Mouse (Mus musculus) adipose tissue, adult 10 weeks (tissue): Measurements from ENCODE around the gene Top1. TPM values are rescaled to one million over a fixed set of nuclear protein-coding genes. Genes with fewer than 3 reads are reported as not detected.

Experiments used
- polyA plus RNA-seq: library from polyadenylated mRNA; stranded (reverse); fragments of 350-450 nt; fragmentation: Illumina TruSeq; extraction: RNeasy Lipid Tissue Mini Kit (QIAGEN cat#74804); gene quantifications from one replicate; pipeline ENCODE4 v1.2.3, GENCODE M21; 2014; ENCODE audit warnings: low read depth, low replicate concordance

Top1 gene
- polyA plus RNA-seq: 46.3 TPM

GRCm38 (mm10) chr2:160645614-160646137, at the start of gene Top1:
Gene Top1 (plus strand): TSS chr2:160645888.

GRCm38 (mm10) chr2:160731117-160731838, 85.6 kb downstream of the Top1 start, which contains the start of gene Plcg1:
Gene Plcg1 (plus strand): TSS chr2:160731300.

Other genes with a start within 250 kb of the Top1 start
- gene Plcg1, start 85.4 kb downstream of the Top1 start, polyA plus RNA-seq: 104 TPM
- 13.3 TPM for gene Zhx3, start 227.1 kb downstream of the Top1 start, polyA plus RNA-seq
- gene Lpin3, start 234.8 kb downstream of the Top1 start, polyA plus RNA-seq: 13.4 TPM